Mouse (Mus musculus) liver, adult 2 months (tissue): ENCODE results near the gene Apba2. TPM values are rescaled to one million over a fixed set of nuclear protein-coding genes. Genes with fewer than 3 reads are reported as not detected.

Source experiments
- DNase-seq: peaks from one replicate; pipeline ENCODE4 v3.0.0-alpha.2; 2011; ENCODE audit warnings: low read depth, low spot score; ENCODE audit errors: extremely low read depth
- H3K27ac ChIP-seq: fragments of 200-500 bp; replicated peaks from 2 replicates; pipeline ENCODE4 v1.5.1; 2012; ENCODE audit warnings: low read depth, mild to moderate bottlenecking, control low read depth, inconsistent platforms, low read length; ENCODE audit not compliant: insufficient read depth
- H3K27me3 ChIP-seq: fragments of 200-500 bp; 2 replicates; pipeline ENCODE4 v1.6.1; 2012; ENCODE audit warnings: mild to moderate bottlenecking, moderate library complexity, low read length, inconsistent platforms; ENCODE audit not compliant: control insufficient read depth, insufficient read depth
- H3K36me3 ChIP-seq: fragments of 200-500 bp; 2 replicates; pipeline ENCODE4 v1.6.1; 2012; ENCODE audit warnings: low read length, inconsistent platforms; ENCODE audit not compliant: control insufficient read depth, insufficient read depth
- H3K4me1 ChIP-seq: fragments of 200-500 bp; 2 replicates; pipeline ENCODE4 v1.6.1; 2011; ENCODE audit warnings: low read length; ENCODE audit not compliant: control insufficient read depth, insufficient read depth
- H3K4me3 ChIP-seq: fragments of 200-500 bp; 2 replicates; pipeline ENCODE4 v1.5.1; 2011; ENCODE audit warnings: low read depth, mild to moderate bottlenecking, control low read depth, low read length, moderate library complexity; ENCODE audit not compliant: insufficient read depth
- H3K79me2 ChIP-seq: fragments of 200-500 bp; 2 replicates; pipeline ENCODE4 v1.6.1; 2012; ENCODE audit warnings: inconsistent platforms, mild to moderate bottlenecking, low read length, moderate library complexity; ENCODE audit not compliant: control insufficient read depth, insufficient read depth
- H3K9ac ChIP-seq: fragments of 200-500 bp; 2 replicates; pipeline ENCODE4 v1.6.1; 2012; ENCODE audit warnings: low read depth, mild to moderate bottlenecking, control low read depth, inconsistent platforms, low read length
- CTCF ChIP-seq: fragments of 200-500 bp; IDR thresholded peaks from 2 replicates; pipeline ENCODE4 v1.5.1; 2011; ENCODE audit warnings: low read depth, low read length, control low read depth
- POLR2A ChIP-seq: fragments of 200-500 bp; IDR thresholded peaks from 2 replicates; pipeline ENCODE4 v1.6.1; 2011; ENCODE audit warnings: low read length, control low read depth; ENCODE audit not compliant: insufficient read depth; ENCODE audit errors: extremely low read depth
- WGBS: fragments of 180-500 bp; shearing (Covaris S2); methylation state at CpG from one replicate; pipeline ENCODE4 v1.1.7; 2018; 5-methylcytosine and 5-hydroxymethylcytosine counted together
- polyA plus RNA-seq: library from polyadenylated mRNA; depleted of rRNA; stranded (reverse); fragments of >200 nt; gene quantifications from 2 replicates; pipeline ENCODE4 v1.2.3, GENCODE M21; 2012
- total RNA-seq: library from RNA; depleted of rRNA; stranded (reverse); fragments of >200 nt; gene quantifications from 2 replicates; pipeline ENCODE4 v1.2.3, GENCODE M21; 2014

Gene Apba2
- total and polyA plus RNA-seq, 2 experiments, result 0.11 TPM; not detected in 1

DNA sequence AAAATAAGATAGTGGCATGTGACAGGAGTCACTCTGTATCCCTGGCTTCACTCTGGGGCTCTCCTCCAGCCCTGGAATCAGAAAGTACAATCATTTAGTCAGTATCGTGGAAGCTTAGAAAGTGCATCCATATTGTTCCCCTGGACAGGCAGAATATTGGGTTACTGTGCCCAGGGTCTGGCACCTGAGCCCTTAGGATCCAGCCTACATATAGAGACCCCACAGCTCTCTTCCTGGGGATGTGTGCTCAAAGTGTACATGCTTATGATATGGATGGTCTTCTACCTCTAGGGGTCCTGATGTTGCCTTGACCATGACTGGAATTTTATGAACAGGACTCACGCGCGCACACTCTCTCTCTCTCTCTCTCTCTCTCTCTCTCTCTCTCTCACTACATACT, 14.4 kb downstream of the Apba2 start:
- H3K4me1 ChIP-seq, result peaks cover 12% of the 10 kb centered on the region
- no peaks in the 10 kb centered on the region for H3K36me3 ChIP-seq
- 97% methylated on average over 4 of the region's 4 CpGs for WGBS
- H3K79me2 ChIP-seq, result no peaks in the 10 kb centered on the region
- no peak overlapping the region for H3K27ac ChIP-seq
- no peak for DNase-seq
- no peaks in the 10 kb centered on the region for H3K27me3 ChIP-seq
- no peak overlapping the region for H3K4me3 ChIP-seq
- no peak for TF ChIP-seq CTCF
- no peak for TF ChIP-seq POLR2A
- H3K9ac ChIP-seq, result no peak overlapping the region

DNA sequence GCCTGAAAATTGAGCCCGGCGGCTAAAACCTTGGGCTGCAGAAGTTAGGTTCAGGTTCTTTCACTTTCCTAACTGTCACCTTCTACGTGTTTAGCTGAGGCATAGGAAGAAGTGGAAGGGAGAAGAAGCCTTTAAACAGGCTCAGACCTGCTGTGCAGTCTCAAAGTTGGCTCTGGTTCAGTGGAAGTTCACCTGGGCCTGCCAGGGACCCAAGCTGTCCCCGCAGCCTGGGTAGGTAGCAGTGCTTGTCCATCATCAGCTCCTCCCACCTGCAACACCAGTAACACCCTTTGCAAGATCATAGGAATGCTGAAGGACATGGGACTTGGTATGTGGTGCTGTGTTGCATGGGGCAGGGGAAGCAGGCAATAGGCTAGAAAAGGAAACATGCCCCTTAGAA, 17.6 kb downstream of the Apba2 start:
- H3K9ac ChIP-seq, result no peak overlapping the region
- WGBS, result 87% methylated on average over 4 of the region's 4 CpGs
- no peak overlapping the region for H3K27ac ChIP-seq
- no peak overlapping the region for H3K4me3 ChIP-seq
- no peaks in the 10 kb centered on the region for H3K36me3 ChIP-seq
- TF ChIP-seq CTCF (no peak), POLR2A (no peak)
- DNase-seq, result no peak
- no peaks in the 10 kb centered on the region for H3K27me3 ChIP-seq
- peaks cover 2% of the 10 kb centered on the region for H3K4me1 ChIP-seq
- H3K79me2 ChIP-seq, result no peaks in the 10 kb centered on the region

DNA sequence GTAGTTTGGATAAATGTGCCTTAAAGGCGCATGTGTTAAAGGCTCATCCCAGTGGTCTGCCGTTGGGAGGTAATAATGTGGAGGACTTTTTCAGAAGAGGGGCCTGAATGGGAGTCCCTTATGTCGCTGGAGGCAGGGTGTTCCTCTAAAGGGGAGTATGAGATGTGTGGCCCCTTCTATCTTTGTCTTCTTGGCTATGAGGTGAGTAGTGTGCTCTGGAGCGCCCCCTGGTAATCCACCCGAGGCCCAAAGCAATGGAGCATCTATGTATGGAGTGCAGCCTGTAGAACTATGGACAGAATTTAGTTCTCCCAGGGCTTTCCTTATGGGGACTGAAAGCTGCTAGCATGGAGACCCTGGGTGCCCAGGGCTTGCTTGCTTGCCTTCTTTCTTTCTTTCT, 18.0 kb downstream of the Apba2 start:
- 68% methylated on average over 5 of the region's 5 CpGs for WGBS
- Histone ChIP-seq H3K9ac (no peak overlapping the region), H3K4me3 (no peak overlapping the region), H3K79me2 (no peaks in the 10 kb centered on the region), H3K4me1 (no peaks in the 10 kb centered on the region), H3K27ac (no peak overlapping the region), H3K36me3 (no peaks in the 10 kb centered on the region), H3K27me3 (no peaks in the 10 kb centered on the region)
- no peak for DNase-seq
- peak; percentile 23; the same call in 1 of the 2 replicates for TF ChIP-seq CTCF
- no peak for TF ChIP-seq POLR2A

DNA sequence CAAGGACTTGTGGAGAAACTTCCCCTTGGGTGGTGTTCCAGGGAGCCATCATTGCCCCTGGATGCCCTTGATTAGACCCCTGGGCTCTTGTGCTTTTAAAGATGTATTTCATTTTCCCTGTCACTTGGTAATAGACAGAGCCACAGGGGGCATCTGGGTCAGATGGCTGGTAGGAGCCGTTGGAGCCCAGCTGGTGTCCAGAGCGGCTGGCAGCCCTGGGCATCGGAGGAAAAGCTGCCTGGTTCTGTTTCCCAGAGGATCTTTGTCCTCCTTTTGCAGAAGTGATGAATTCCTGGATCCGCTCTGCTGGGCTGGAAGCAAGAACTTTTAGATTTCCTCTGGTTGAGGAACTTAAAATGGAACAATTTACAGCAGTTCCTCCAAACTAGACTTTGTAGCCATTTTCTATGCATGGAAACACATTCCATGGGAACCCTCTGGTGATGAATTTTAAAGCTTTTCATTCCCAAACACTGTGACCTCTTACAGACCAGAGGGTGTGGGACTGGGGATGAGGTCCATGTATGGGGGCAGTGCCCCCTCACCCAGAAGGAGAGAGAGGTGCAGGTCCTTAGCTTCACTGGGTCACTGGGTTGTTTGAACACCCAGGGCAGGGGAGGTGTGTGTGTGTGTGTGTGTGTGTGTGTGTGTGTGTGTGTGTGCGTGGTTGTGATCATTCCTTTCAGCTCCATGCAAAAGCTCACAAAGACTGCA, 20.3 kb downstream of the Apba2 start:
- no peak for TF ChIP-seq CTCF
- no peak for TF ChIP-seq POLR2A
- no peaks in the 10 kb centered on the region for H3K79me2 ChIP-seq
- DNase-seq, result no peak
- no peak overlapping the region for H3K9ac ChIP-seq
- H3K4me1 ChIP-seq, result no peaks in the 10 kb centered on the region
- WGBS, result 91% methylated on average over 5 of the region's 5 CpGs
- no peak overlapping the region for H3K27ac ChIP-seq
- H3K36me3 ChIP-seq, result no peaks in the 10 kb centered on the region
- H3K27me3 ChIP-seq, result 0 out of 2 replicates have a peak, but pooled peaks cover 1% of the 10 kb centered on the region
- H3K4me3 ChIP-seq, result no peak overlapping the region

DNA sequence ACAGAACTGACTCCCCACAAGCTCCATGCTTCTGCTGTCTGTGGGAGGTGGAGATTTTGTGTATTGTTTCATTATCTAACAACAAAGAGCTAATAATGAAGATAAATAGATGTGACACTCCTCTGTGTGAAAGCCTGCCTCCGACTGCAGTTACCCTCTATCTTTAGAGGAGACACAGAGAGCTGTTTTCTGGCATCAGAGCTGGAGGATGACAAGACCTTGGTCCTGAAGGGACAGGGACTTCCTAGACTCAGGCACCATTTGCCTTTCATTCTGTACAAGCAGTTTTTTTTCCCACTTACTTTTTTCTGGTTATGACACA, 20.9 kb downstream of the Apba2 start:
- H3K4me3 ChIP-seq, result no peak overlapping the region
- no peaks in the 10 kb centered on the region for H3K79me2 ChIP-seq
- TF ChIP-seq POLR2A, result no peak
- H3K9ac ChIP-seq, result no peak overlapping the region
- no peaks in the 10 kb centered on the region for H3K36me3 ChIP-seq
- 0 out of 2 replicates have a peak, but pooled peaks cover 2% of the 10 kb centered on the region for H3K27me3 ChIP-seq
- no peak for DNase-seq
- 47% methylated on average over 1 of the region's 1 CpGs for WGBS
- H3K27ac ChIP-seq, result no peak overlapping the region
- no peaks in the 10 kb centered on the region for H3K4me1 ChIP-seq

DNA sequence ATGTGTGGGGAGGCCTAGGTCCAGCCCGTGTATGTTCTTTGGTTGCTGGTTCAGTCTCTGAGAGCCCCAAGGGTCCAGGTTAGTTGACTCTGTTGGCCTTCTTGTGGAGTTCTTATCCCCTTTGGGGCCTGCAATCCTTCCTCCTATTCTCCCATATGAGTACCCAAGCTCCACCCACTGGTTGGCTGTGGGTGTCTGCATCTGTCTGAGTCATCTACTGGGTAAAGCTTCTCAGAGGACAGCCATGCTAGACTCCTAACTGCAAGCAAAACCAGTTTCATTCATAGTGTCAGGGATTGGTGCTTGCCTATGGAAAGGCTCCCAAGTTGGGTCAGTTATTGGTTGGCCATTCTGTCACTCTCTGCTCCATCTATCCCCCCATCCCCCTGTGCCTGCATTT, 29.8 kb downstream of the Apba2 start:
- no peak for DNase-seq
- H3K4me3 ChIP-seq, result no peak overlapping the region
- WGBS, result 94% methylated on average over 1 of the region's 1 CpGs
- no peak overlapping the region for H3K27ac ChIP-seq
- TF ChIP-seq POLR2A (no peak), CTCF (no peak)
- no peaks in the 10 kb centered on the region for H3K4me1 ChIP-seq
- 0 out of 2 replicates have a peak, but pooled peaks cover 2% of the 10 kb centered on the region for H3K27me3 ChIP-seq
- H3K79me2 ChIP-seq, result no peaks in the 10 kb centered on the region
- H3K9ac ChIP-seq, result no peak overlapping the region
- H3K36me3 ChIP-seq, result no peaks in the 10 kb centered on the region
